Mouse (Mus musculus): ENCODE measurements around the gene Gprc5b. TPM values are rescaled to one million over a fixed set of nuclear protein-coding genes. Genes with fewer than 3 reads are reported as not detected.

The Gprc5b gene
- polyA plus RNA-seq, 1 experiment from 2014 or later = 0.20 TPM

GRCm38 (mm10) chr7:118972306-118972705 is 22.7 kb downstream of the Gprc5b start:
- no peaks in the 10 kb centered on the region for H3K36me3 ChIP-seq
- no peak overlapping the region for H3K9ac ChIP-seq
- H3K4me3 ChIP-seq (replicated peaks) = no peak overlapping the region
- no peaks in the 10 kb centered on the region for H3K4me1 ChIP-seq (replicated peaks)
- no peak overlapping the region for H3K4me2 ChIP-seq
- no peak overlapping the region for H3K27ac ChIP-seq
- 63% methylated on average over 5 of the region's 5 CpGs for WGBS (ENCODE audit: insufficient replicate concordance)
- no peaks in the 10 kb centered on the region for H3K9me3 ChIP-seq (replicated peaks)
- no peak for DNase-seq
- ATAC-seq (ENCODE audit: low read depth) = no peak
- H3K27me3 ChIP-seq = no peaks in the 10 kb centered on the region

- H3K4me2 ChIP-seq = no peak overlapping the region
- H3K4me1 ChIP-seq (replicated peaks) = no peaks in the 10 kb centered on the region
- H3K9me3 ChIP-seq (replicated peaks) = no peaks in the 10 kb centered on the region
- no peak overlapping the region for H3K4me3 ChIP-seq (replicated peaks)
- no peak overlapping the region for H3K9ac ChIP-seq
- H3K27me3 ChIP-seq = no peaks in the 10 kb centered on the region
- no peak overlapping the region for H3K27ac ChIP-seq
- DNase-seq = no peak
- WGBS (ENCODE audit: insufficient replicate concordance) = 57% methylated on average over 8 of the region's 8 CpGs
- ATAC-seq (ENCODE audit: low read depth) = no peak
- H3K36me3 ChIP-seq = no peaks in the 10 kb centered on the region
Measured at GRCm38 (mm10) chr7:118971499-118971898, 23.5 kb downstream of the Gprc5b start.

GRCm38 (mm10) chr7:118968870-118969269 is 26.1 kb downstream of the Gprc5b start:
- no peak overlapping the region for H3K9ac ChIP-seq
- DNase-seq = no peak
- no peak overlapping the region for H3K4me2 ChIP-seq
- WGBS (ENCODE audit: insufficient replicate concordance) = 78% methylated on average over 3 of the region's 3 CpGs
- no peak for ATAC-seq (ENCODE audit: low read depth)
- H3K9me3 ChIP-seq (replicated peaks) = no peaks in the 10 kb centered on the region
- H3K4me1 ChIP-seq (replicated peaks) = no peaks in the 10 kb centered on the region
- no peak overlapping the region for H3K4me3 ChIP-seq (replicated peaks)
- H3K27ac ChIP-seq = no peak overlapping the region
- H3K36me3 ChIP-seq = no peaks in the 10 kb centered on the region
- no peaks in the 10 kb centered on the region for H3K27me3 ChIP-seq

GRCm38 (mm10) chr7:118965198-118965597 is 29.8 kb downstream of the Gprc5b start:
- Histone ChIP-seq H3K27me3 (no peaks in the 10 kb centered on the region), H3K36me3 (no peaks in the 10 kb centered on the region), H3K4me3 (replicated peaks) (no peak overlapping the region), H3K4me1 (replicated peaks) (no peaks in the 10 kb centered on the region), H3K9ac (no peak overlapping the region), H3K9me3 (replicated peaks) (no peaks in the 10 kb centered on the region), H3K27ac (no peak overlapping the region), H3K4me2 (no peak overlapping the region)
- WGBS (ENCODE audit: insufficient replicate concordance) = 33% methylated on average over 7 of the region's 7 CpGs
- no peak for ATAC-seq (ENCODE audit: low read depth)
- DNase-seq = no peak

- no peak overlapping the region for H3K9ac ChIP-seq
- no peak overlapping the region for H3K27ac ChIP-seq
- no peak for ATAC-seq (ENCODE audit: low read depth)
- no peak overlapping the region for H3K4me2 ChIP-seq
- 2% methylated on average over 3 of the region's 3 CpGs for WGBS (ENCODE audit: insufficient replicate concordance)
- H3K9me3 ChIP-seq (replicated peaks) = no peaks in the 10 kb centered on the region
- no peak overlapping the region for H3K4me3 ChIP-seq (replicated peaks)
- DNase-seq = no peak
- H3K27me3 ChIP-seq = no peaks in the 10 kb centered on the region
- H3K36me3 ChIP-seq = no peaks in the 10 kb centered on the region
- no peaks in the 10 kb centered on the region for H3K4me1 ChIP-seq (replicated peaks)
Measured at GRCm38 (mm10) chr7:118964777-118965176, 30.2 kb downstream of the Gprc5b start.

- no peak for DNase-seq
- no peak overlapping the region for H3K9ac ChIP-seq
- H3K9me3 ChIP-seq (replicated peaks) = no peaks in the 10 kb centered on the region
- H3K36me3 ChIP-seq = no peaks in the 10 kb centered on the region
- H3K4me1 ChIP-seq (replicated peaks) = no peaks in the 10 kb centered on the region
- ATAC-seq (ENCODE audit: low read depth) = no peak
- H3K27ac ChIP-seq = no peak overlapping the region
- H3K4me2 ChIP-seq = no peak overlapping the region
- H3K4me3 ChIP-seq (replicated peaks) = no peak overlapping the region
- 56% methylated on average over 7 of the region's 7 CpGs for WGBS (ENCODE audit: insufficient replicate concordance)
- no peaks in the 10 kb centered on the region for H3K27me3 ChIP-seq
Measured at GRCm38 (mm10) chr7:118959209-118959608, 35.8 kb downstream of the Gprc5b start.

GRCm38 (mm10) chr7:118956616-118957246 is 38.3 kb downstream of the Gprc5b start:
- Histone ChIP-seq H3K27ac (no peak overlapping the region), H3K4me2 (no peak overlapping the region), H3K9me3 (replicated peaks) (no peaks in the 10 kb centered on the region), H3K4me3 (replicated peaks) (no peak overlapping the region), H3K4me1 (replicated peaks) (no peaks in the 10 kb centered on the region), H3K27me3 (no peaks in the 10 kb centered on the region), H3K36me3 (no peaks in the 10 kb centered on the region), H3K9ac (no peak overlapping the region)
- ATAC-seq (ENCODE audit: low read depth) (no peak), DNase-seq (no peak)
- 64% methylated on average over 4 of the region's 4 CpGs for WGBS (ENCODE audit: insufficient replicate concordance)

- H3K27ac ChIP-seq = no peak overlapping the region
- DNase-seq (no peak), ATAC-seq (ENCODE audit: low read depth) (no peak)
- H3K4me2 ChIP-seq = no peak overlapping the region
- 48% methylated on average over 1 of the region's 1 CpGs for WGBS (ENCODE audit: insufficient replicate concordance)
- H3K27me3 ChIP-seq = no peaks in the 10 kb centered on the region
- H3K36me3 ChIP-seq = no peaks in the 10 kb centered on the region
- H3K4me1 ChIP-seq (replicated peaks) = no peaks in the 10 kb centered on the region
- H3K4me3 ChIP-seq (replicated peaks) = no peak overlapping the region
- no peaks in the 10 kb centered on the region for H3K9me3 ChIP-seq (replicated peaks)
- no peak overlapping the region for H3K9ac ChIP-seq
Measured at GRCm38 (mm10) chr7:118954968-118955367, 40.0 kb downstream of the Gprc5b start.

- WGBS (ENCODE audit: insufficient replicate concordance) = 56% methylated on average over 11 of the region's 11 CpGs
- DNase-seq = no peak
- Histone ChIP-seq H3K4me3 (replicated peaks) (no peak overlapping the region), H3K4me1 (replicated peaks) (no peaks in the 10 kb centered on the region), H3K27ac (no peak overlapping the region), H3K27me3 (no peaks in the 10 kb centered on the region), H3K9me3 (replicated peaks) (no peaks in the 10 kb centered on the region), H3K9ac (no peak overlapping the region), H3K4me2 (no peak overlapping the region), H3K36me3 (no peaks in the 10 kb centered on the region)
- no peak for ATAC-seq (ENCODE audit: low read depth)
Measured at GRCm38 (mm10) chr7:118953626-118954282, 41.3 kb downstream of the Gprc5b start.

- 65% methylated on average over 7 of the region's 7 CpGs for whole genome bisulfite sequencing (ENCODE audit: insufficient replicate concordance)
- Histone ChIP-seq H3K9ac (no peak overlapping the region), H3K36me3 (no peaks in the 10 kb centered on the region), H3K4me2 (no peak overlapping the region), H3K4me1 (replicated peaks) (no peaks in the 10 kb centered on the region), H3K9me3 (replicated peaks) (no peaks in the 10 kb centered on the region), H3K4me3 (replicated peaks) (no peak overlapping the region), H3K27ac (no peak overlapping the region), H3K27me3 (no peaks in the 10 kb centered on the region)
- ATAC-seq (ENCODE audit: low read depth) (no peak), DNase-seq (no peak)
Measured at GRCm38 (mm10) chr7:118949749-118950148, 45.3 kb downstream of the Gprc5b start.

GRCm38 (mm10) chr7:118948677-118949282 is 46.2 kb downstream of the Gprc5b start:
- no peak overlapping the region for H3K27ac ChIP-seq
- no peaks in the 10 kb centered on the region for H3K4me1 ChIP-seq (replicated peaks)
- DNase-seq (no peak), ATAC-seq (ENCODE audit: low read depth) (no peak)
- 53% methylated on average over 2 of the region's 2 CpGs for WGBS (ENCODE audit: insufficient replicate concordance)
- no peak overlapping the region for H3K4me2 ChIP-seq
- H3K9me3 ChIP-seq (replicated peaks) = no peaks in the 10 kb centered on the region
- H3K27me3 ChIP-seq = no peaks in the 10 kb centered on the region
- no peaks in the 10 kb centered on the region for H3K36me3 ChIP-seq
- H3K9ac ChIP-seq = no peak overlapping the region
- no peak overlapping the region for H3K4me3 ChIP-seq (replicated peaks)

- H3K4me1 ChIP-seq (replicated peaks) = 0 out of 2 replicates have a peak, but pooled peaks cover 4% of the 10 kb centered on the region
- H3K27ac ChIP-seq = no peak overlapping the region
- no peak overlapping the region for H3K9ac ChIP-seq
- WGBS (ENCODE audit: insufficient replicate concordance) = 26% methylated on average over 3 of the region's 3 CpGs
- no peak overlapping the region for H3K4me3 ChIP-seq (replicated peaks)
- H3K36me3 ChIP-seq = no peaks in the 10 kb centered on the region
- DNase-seq = no peak
- ATAC-seq (ENCODE audit: low read depth) = no peak
- H3K4me2 ChIP-seq = no peak overlapping the region
- H3K27me3 ChIP-seq = no peaks in the 10 kb centered on the region
- H3K9me3 ChIP-seq (replicated peaks) = no peaks in the 10 kb centered on the region
Measured at GRCm38 (mm10) chr7:118947241-118947640, 47.8 kb downstream of the Gprc5b start.
